Mouse (Mus musculus) embryo, embryonic 10 days (tissue): ENCODE measurements at regions not wholly inside any gene's neighbourhood (a gene's known extent, or its start where the extent isn't known, plus 50 kb on each side); places are given as distances from the start of the nearest gene placed in this dataset.

Experiments used
- DNase-seq: peaks from one replicate; pipeline ENCODE4 v3.0.0-alpha.2; 2015; ENCODE audit warnings: low spot score

DNA sequence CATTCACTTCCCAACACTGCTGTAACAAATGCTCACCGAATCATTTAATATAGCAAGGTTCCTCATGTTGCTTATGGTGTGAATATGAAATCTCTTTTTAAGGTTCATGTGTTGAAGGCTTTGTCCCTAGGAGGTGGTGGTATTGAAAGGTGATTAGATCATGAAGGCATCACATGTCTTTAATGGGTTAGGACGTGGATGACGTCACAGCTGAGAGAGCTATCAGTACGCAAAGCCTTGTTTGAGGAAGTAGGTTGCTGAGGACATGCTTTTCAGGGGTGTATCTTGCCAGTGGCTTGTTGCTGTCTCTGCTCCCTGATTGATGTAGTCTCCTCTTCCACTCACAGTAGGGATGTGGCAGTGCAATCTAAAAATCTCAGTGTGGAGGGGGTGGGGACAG, 69.8 kb upstream of the Arsj start:
- DNase-seq, result no peak

DNA sequence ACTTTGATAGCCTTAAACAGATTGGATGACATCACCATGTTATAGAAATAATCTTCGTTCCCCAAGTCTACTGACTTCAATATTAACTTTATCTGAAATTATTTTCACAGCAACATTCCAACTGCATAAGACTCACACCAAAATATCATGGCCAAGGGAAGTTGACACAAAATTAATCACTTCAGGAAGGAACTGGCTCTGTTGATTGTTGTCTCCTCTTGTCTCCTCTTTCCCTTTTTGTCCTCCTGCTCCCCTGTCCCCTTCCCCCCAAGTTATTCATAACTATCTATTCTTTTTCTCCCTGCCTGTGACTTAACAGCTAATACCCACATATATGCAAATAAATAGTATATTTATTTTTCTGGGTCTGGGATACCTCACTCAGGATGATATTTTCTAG, 67.6 kb upstream of the Arsj start:
- DNase-seq, result no peak

DNA sequence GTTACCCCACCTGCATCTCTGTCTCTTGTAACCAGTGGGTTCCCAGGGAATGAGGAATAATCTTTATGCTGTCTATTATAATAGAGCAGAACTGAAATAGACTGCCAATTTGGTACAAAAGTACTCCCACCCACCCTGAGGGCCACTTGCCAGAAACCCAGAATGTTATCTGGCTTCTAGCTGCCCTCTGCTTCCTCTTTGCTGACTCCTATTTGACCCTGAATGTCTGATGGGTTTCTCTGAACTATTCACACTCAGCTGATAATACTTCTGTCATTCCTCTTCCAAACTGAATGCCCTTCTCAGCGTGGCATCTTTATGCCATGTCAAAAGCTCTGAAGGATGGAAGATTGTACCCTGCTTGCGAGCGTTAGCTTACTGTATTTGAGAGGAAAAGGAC, 64.2 kb upstream of the Arsj start:
- DNase-seq, result no peak

DNA sequence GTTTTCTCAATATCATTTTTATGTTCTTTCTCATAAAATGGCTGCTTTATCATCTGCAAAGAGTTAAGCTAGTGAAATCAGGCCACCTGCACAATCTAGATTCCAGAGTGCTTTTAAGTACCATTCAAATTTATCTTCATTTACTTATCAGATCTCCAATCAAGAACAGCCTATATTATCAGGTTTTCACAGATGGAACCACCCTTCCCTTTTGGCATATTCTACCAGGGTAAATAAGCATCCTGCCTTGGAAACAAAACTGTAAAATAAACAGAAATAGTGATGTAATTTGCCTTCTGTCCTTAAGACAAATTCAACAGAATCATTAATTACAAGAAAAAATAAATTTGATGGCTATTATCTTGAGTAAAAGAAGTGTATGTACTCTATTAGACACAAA, 55.2 kb upstream of the Arsj start:
- no peak for DNase-seq
